ENCODE assay signal across 19 mouse cellular contexts in the genomic region with DNA sequence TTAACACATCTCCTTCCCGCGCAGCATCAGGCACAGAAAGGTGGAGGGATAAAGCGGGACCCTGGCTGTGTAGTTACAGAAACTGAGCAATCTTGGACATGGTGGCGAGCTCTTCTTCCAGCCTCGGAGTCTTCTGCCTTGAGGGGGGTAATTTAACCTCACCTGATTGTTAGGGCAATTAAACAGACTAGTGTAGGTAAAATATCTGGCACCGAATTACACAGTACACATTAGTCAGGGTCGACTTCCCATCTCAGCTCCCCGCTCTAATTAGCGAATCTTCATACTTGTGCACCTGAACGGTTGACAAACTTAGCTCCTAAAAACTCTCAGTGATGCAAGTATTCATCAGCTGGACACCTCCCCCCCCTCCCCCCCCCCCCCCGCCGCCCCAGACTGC.
"Had no signal": no experiment of that assay in that cellular context is flagged by ENCODE, and none has a peak within 500 bp of the region (broad histone marks: within the 10 kb centered on the region; RNA-seq: fewer than 3 reads in every experiment).

No protein-coding gene starts in this region.

- H3K27me3 ChIP-seq: intestine, embryonic 15.5 days; liver, embryonic 13.5 days; midbrain, embryonic 12.5 days; midbrain, embryonic 15.5 days; stomach, embryonic 15.5 days had no signal

- H3K27ac ChIP-seq: intestine, embryonic 15.5 days; limb, embryonic 13.5 days; liver, embryonic 13.5 days; macrophage; midbrain, embryonic 12.5 days; midbrain, embryonic 15.5 days; stomach, embryonic 15.5 days had no signal

- H3K4me3 ChIP-seq: intestine, embryonic 15.5 days; limb, embryonic 13.5 days; liver, embryonic 13.5 days; midbrain, embryonic 12.5 days; midbrain, embryonic 15.5 days; stomach, embryonic 15.5 days had no signal

- H3K9ac ChIP-seq: intestine, embryonic 15.5 days; limb, embryonic 13.5 days; liver, embryonic 13.5 days; liver, postnatal 0 days; lung, embryonic 14.5 days; midbrain, embryonic 12.5 days; midbrain, embryonic 15.5 days; stomach, embryonic 15.5 days had no signal

- H3K9me3 ChIP-seq: intestine, embryonic 15.5 days; limb, embryonic 13.5 days; liver, embryonic 13.5 days; midbrain, embryonic 12.5 days; midbrain, embryonic 15.5 days; stomach, embryonic 15.5 days had no signal

- H3K36me3 ChIP-seq: intestine, embryonic 15.5 days; limb, embryonic 13.5 days; liver, embryonic 13.5 days; midbrain, embryonic 12.5 days; midbrain, embryonic 15.5 days; stomach, embryonic 15.5 days had no signal

- H3K4me1 ChIP-seq: intestine, embryonic 15.5 days; liver, embryonic 13.5 days; midbrain, embryonic 12.5 days; stomach, embryonic 15.5 days had no signal

- H3K4me2 ChIP-seq: intestine, embryonic 15.5 days; limb, embryonic 13.5 days; liver, embryonic 13.5 days; lung, embryonic 14.5 days; midbrain, embryonic 12.5 days; midbrain, embryonic 15.5 days; stomach, embryonic 15.5 days had no signal

- ATAC-seq: intestine, embryonic 15.5 days; lung, postnatal 0 days; midbrain, embryonic 15.5 days had no signal

- DNase-seq: kidney, adult 11 months; kidney, adult 9 months; kidney, postnatal 25 days; layer of hippocampus, postnatal 36 days; liver; liver, embryonic 13.5 days; retina, postnatal 1 day; right cerebral cortex, postnatal 25 days; spleen, adult 18-20 months; thymus, postnatal 25 days had no signal
